Mouse (Mus musculus) heart, embryonic 11.5 days (tissue): ENCODE measurements around the gene Gnb5. TPM values are rescaled to one million over a fixed set of nuclear protein-coding genes. Genes with fewer than 3 reads are reported as not detected.

Experiments
- polyA plus RNA-seq: library from polyadenylated mRNA; unstranded; fragments of >200 nt; fragmentation: Nextera tagmentation; extraction: Ambion mirVana; gene quantifications from 2 replicates; pipeline ENCODE4 v1.2.1, GENCODE M21; 2014

Gene Gnb5
- polyA plus RNA-seq, 1 experiment from 2014 or later = 54.3 TPM

Other genes starting within 250 kb of the Gnb5 start
- gene Myo5a, start 235.3 kb upstream of the Gnb5 start, polyA plus RNA-seq = 12.8 and 15.0 TPM in 2 replicates
- gene Myo5c, start 74.3 kb upstream of the Gnb5 start, polyA plus RNA-seq = 1.0 and 1.3 TPM in 2 replicates
- not detected in 2 replicates for gene Bcl2l10, start 41.5 kb downstream of the Gnb5 start, polyA plus RNA-seq
- gene Mapk6, start 103.7 kb downstream of the Gnb5 start, polyA plus RNA-seq = 70.0 and 77.5 TPM in 2 replicates
- 33.5 and 36.0 TPM in 2 replicates for gene Leo1, start 135.2 kb downstream of the Gnb5 start, polyA plus RNA-seq